ENCODE assay signal across 13 mouse cellular contexts in the genomic region with DNA sequence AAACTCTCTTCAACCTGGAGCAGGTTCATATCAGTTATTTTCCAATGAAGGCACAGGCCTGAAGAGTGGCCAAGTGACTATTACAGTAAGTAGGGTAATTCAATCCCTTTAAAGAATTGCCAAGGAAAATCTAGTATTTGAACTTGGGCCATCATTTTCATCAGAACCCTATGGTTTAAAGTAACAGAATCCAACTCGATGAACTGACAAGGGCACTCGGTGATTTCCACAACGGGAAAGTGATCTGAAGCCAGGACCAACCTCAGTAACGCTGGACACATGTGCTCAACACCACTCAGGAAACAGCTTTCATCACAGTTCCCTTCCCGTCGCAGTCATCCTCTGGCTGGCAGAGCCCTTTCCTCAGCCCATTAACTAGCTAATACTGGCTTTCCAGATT.
"Had no signal": no experiment of that assay in that cellular context is flagged by ENCODE, and none has a peak within 500 bp of the region (broad histone marks: within the 10 kb centered on the region; RNA-seq: fewer than 3 reads in every experiment).

No protein-coding gene starts in this region.

- H3K4me3 ChIP-seq: megakaryocyte, embryonic 14.5 days; midbrain, embryonic 13.5 days; midbrain, embryonic 15.5 days; neural tube, embryonic 12.5 days; stomach, embryonic 15.5 days had no signal

- H3K27me3 ChIP-seq: neural tube, embryonic 12.5 days; stomach, embryonic 15.5 days had no signal

- H3K9me3 ChIP-seq: midbrain, embryonic 13.5 days; midbrain, embryonic 15.5 days; neural tube, embryonic 12.5 days; stomach, embryonic 15.5 days had no signal

- DNase-seq: lung, adult 18-20 months; lung, embryonic 14.5 days; lung, postnatal 10 days; lung, postnatal 4 days; right cerebral cortex, postnatal 14 days; thymus, adult 2 months; thymus, postnatal 36 days had no signal

- H3K27ac ChIP-seq: midbrain, embryonic 13.5 days; midbrain, embryonic 15.5 days; neural tube, embryonic 12.5 days; stomach, embryonic 15.5 days; stomach, postnatal 0 days had no signal

- ATAC-seq: midbrain, embryonic 13.5 days; midbrain, embryonic 15.5 days had no signal

- H3K36me3 ChIP-seq: midbrain, embryonic 13.5 days; midbrain, embryonic 15.5 days; neural tube, embryonic 12.5 days; stomach, embryonic 15.5 days had no signal
